Mouse (Mus musculus): Measurements from ENCODE around the gene Ggt1.

- no peak for TF ChIP-seq POLR2A (IDR thresholded peaks at IDR 0.05; ENCODE audit: low read depth, low read length)
- no peak for TF ChIP-seq ZKSCAN1 (IDR thresholded peaks at IDR 0.05; ENCODE audit: borderline replicate concordance, low read depth, low read length)
- no peak for TF ChIP-seq MAX (IDR thresholded peaks at IDR 0.05; ENCODE audit: low read length)
- peak; percentile 8 to 44; a peak in 2 of 4 replicates for TF ChIP-seq CTCF (conservative IDR thresholded peaks at IDR 0.05 in 1 of 2, IDR thresholded peaks at IDR 0.05 in 1 of 2; ENCODE audit: low read depth in 2 of 2, low read length in 2 of 2)
- no peak for TF ChIP-seq NELFE (IDR thresholded peaks at IDR 0.05; ENCODE audit: low read depth, low read length)
- no peak for TF ChIP-seq NRF1 (IDR thresholded peaks at IDR 0.05; ENCODE audit: low read depth, low read length)
- no peak for TF ChIP-seq CHD2 (IDR thresholded peaks at IDR 0.05; ENCODE audit: low read length)
- TF ChIP-seq POLR2AphosphoS2 (IDR thresholded peaks at IDR 0.05; ENCODE audit: low read depth, low read length): no peak
Observed at GRCm38 (mm10) chr10:75620818-75621217, 59.4 kb downstream of the Ggt1 start.
